Mouse (Mus musculus) small intestine, adult 2 months (tissue): Measurements from ENCODE around the gene Armh2. TPM values are rescaled to one million over a fixed set of nuclear protein-coding genes. Genes with fewer than 3 reads are reported as not detected.

Source experiments
- H3K27ac ChIP-seq: fragments of 200-500 bp; 2 replicates; pipeline ENCODE4 v1.5.1; 2012; ENCODE audit warnings: low read depth, low read length, control low read depth, inconsistent platforms; ENCODE audit not compliant: insufficient read depth
- H3K27me3 ChIP-seq: fragments of 200-500 bp; 2 replicates; pipeline ENCODE4 v1.6.1; 2012; ENCODE audit warnings: mild to moderate bottlenecking, moderate library complexity, low read length, inconsistent platforms; ENCODE audit not compliant: control insufficient read depth, insufficient read depth
- H3K36me3 ChIP-seq: fragments of 200-500 bp; 2 replicates; pipeline ENCODE4 v1.6.1; 2012; ENCODE audit warnings: mild to moderate bottlenecking, low read length, control low read depth, inconsistent platforms; ENCODE audit not compliant: control insufficient read depth, insufficient read depth
- H3K4me1 ChIP-seq: fragments of 200-500 bp; 2 replicates; pipeline ENCODE4 v1.6.1; 2012; ENCODE audit warnings: low read length, inconsistent platforms, mixed read lengths; ENCODE audit not compliant: control insufficient read depth, insufficient read depth, insufficient read length
- H3K4me3 ChIP-seq: fragments of 200-500 bp; 2 replicates; pipeline ENCODE4 v1.5.1; 2012; ENCODE audit warnings: low read depth, mild to moderate bottlenecking, control low read depth, inconsistent platforms, low read length, moderate library complexity
- CTCF ChIP-seq: fragments of 200-500 bp; IDR thresholded peaks from 2 replicates; pipeline ENCODE4 v1.5.1; 2012; ENCODE audit warnings: low read depth, mild to moderate bottlenecking, control low read depth, inconsistent platforms, low read length, moderate library complexity, mixed read lengths; ENCODE audit not compliant: insufficient replicate concordance, insufficient read length; ENCODE audit errors: extremely low read depth
- POLR2A ChIP-seq: fragments of 200-500 bp; IDR thresholded peaks from 2 replicates; pipeline ENCODE4 v1.6.1; 2012; ENCODE audit warnings: low read depth, mild to moderate bottlenecking, control low read depth, inconsistent platforms, low read length, moderate library complexity
- WGBS: fragments of 180-500 bp; shearing (Covaris S2); methylation state at CpG from one replicate; pipeline ENCODE4 v1.1.7; 2018; 5-methylcytosine and 5-hydroxymethylcytosine counted together
- polyA plus RNA-seq: library from polyadenylated mRNA; depleted of rRNA; stranded (reverse); fragments of >200 nt; gene quantifications from 2 replicates; pipeline ENCODE4 v1.2.3, GENCODE M21; 2012; rRNA removed

The Armh2 gene
- polyA plus RNA-seq, 1 experiment, result not detected

- 76% methylated on average over 9 of the region's 9 CpGs for WGBS
- peaks cover 1% of the 10 kb centered on the region; the same call in 1 of the 2 replicates for H3K4me1 ChIP-seq
- no peak overlapping the region for H3K27ac ChIP-seq
- H3K36me3 ChIP-seq, result no peaks in the 10 kb centered on the region
- TF ChIP-seq POLR2A, result no peak
- no peak for TF ChIP-seq CTCF
- no peak overlapping the region for H3K4me3 ChIP-seq
- H3K27me3 ChIP-seq, result no peaks in the 10 kb centered on the region
These were observed 51.5 kb downstream of the Armh2 start for GRCm38 (mm10) chr13:24792411-24793045.

Other genes with a start within 250 kb of the Armh2 start
- 0.86 and 2.0 TPM in 2 replicates for gene Ripor2, start 159.0 kb upstream of the Armh2 start, polyA plus RNA-seq
- gene Gmnn, start 20.7 kb downstream of the Armh2 start, polyA plus RNA-seq, result 0.84 and 2.4 TPM in 2 replicates
- 9.7 and 21.6 TPM in 2 replicates for gene BC005537, start 60.4 kb downstream of the Armh2 start, polyA plus RNA-seq
- 22.8 and 31.3 TPM in 2 replicates for gene Acot13, start 90.3 kb downstream of the Armh2 start, polyA plus RNA-seq
- 18.1 and 27.5 TPM in 2 replicates for gene Tdp2, start 90.4 kb downstream of the Armh2 start, polyA plus RNA-seq
- 1.4 and 1.6 TPM in 2 replicates for gene D130043K22Rik, start 103.9 kb downstream of the Armh2 start, polyA plus RNA-seq
- 2.9 and 5.3 TPM in 2 replicates for gene Aldh5a1, start 196.4 kb downstream of the Armh2 start, polyA plus RNA-seq
- gene Gpld1, start 201.9 kb downstream of the Armh2 start, polyA plus RNA-seq, result 1.2 and 1.7 TPM in 2 replicates